Mouse (Mus musculus) large intestine, adult 2 months (tissue): ENCODE results near the gene Tapt1. TPM values are rescaled to one million over a fixed set of nuclear protein-coding genes. Genes with fewer than 3 reads are reported as not detected.
"Not testable (repeated sequence)": the region's sequence is repeated elsewhere in the genome, so short reads cannot be mapped to it uniquely, and the experiment has no call there.

Experiments
- DNase-seq: peaks from one replicate; pipeline ENCODE4 v3.0.0-alpha.2; 2012; ENCODE audit warnings: low read depth, low spot score
- WGBS: fragments of 180-500 bp; shearing (Covaris S2); methylation state at CpG from one replicate; pipeline ENCODE4 v1.1.7; 2018; 5-methylcytosine and 5-hydroxymethylcytosine counted together
- polyA plus RNA-seq: library from polyadenylated mRNA; depleted of rRNA; stranded (reverse); fragments of >200 nt; gene quantifications from 2 replicates; pipeline ENCODE4 v1.2.3, GENCODE M21; 2012; rRNA removed

Tapt1 gene
- polyA plus RNA-seq, 1 experiment = 15.6 TPM

DNA sequence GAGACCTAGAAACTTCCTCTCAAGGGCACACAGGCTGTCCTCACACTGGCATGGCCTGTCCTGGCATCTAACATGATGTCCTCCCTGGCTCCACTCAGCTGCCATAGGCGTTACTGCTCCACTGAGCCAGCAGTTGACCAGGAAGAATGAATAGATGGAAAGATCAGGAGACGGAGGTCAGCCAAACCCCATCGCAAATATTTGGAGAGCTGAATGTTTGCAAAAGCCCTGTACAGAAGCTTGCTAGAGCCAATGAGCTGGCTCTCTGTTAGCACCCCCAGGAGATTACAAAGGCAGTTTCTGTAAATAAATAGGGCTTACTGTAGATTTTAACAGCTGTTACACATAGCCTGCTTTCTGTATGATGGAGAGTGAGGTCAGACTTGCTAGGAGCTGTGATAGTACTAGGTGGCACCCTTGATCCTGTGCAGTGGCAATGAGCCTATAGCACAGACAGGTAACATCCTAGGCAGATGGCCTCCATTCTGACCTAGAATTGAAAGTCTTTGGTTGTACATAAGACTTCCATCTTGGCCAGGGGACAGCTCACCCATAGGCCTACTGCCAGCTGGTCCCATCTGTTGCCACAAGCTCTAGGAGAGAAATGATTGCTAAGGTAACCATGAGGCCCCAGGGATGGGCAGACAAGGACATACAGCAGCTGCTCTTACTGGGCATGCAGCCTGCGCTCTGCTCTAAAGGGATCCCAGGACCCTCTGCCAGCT is 74.9 kb downstream of the Tapt1 start:
- no peak for DNase-seq
- WGBS = 22% methylated on average over 4 of the region's 4 CpGs

DNA sequence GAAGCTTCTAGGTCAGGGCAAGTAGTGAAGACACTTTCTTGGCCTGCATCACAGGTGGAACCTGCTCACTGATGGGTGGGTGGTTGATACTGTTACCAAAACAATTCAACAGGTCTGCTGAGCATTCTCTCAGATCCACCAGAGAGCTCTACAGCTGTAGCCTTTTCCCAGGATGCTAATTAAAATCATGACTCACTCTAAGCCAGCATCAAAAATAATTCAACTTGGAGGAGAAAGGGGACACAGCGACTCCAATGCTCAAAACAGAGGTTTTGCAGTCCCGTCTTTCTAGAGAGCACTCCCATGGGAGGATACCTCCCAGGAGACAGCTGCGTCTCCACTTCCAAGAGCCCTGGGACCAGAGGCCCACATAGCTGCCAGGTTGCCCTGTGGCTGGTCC is 78.7 kb downstream of the Tapt1 start:
- DNase-seq = no peak
- 78% methylated on average over 3 of the region's 3 CpGs for WGBS

DNA sequence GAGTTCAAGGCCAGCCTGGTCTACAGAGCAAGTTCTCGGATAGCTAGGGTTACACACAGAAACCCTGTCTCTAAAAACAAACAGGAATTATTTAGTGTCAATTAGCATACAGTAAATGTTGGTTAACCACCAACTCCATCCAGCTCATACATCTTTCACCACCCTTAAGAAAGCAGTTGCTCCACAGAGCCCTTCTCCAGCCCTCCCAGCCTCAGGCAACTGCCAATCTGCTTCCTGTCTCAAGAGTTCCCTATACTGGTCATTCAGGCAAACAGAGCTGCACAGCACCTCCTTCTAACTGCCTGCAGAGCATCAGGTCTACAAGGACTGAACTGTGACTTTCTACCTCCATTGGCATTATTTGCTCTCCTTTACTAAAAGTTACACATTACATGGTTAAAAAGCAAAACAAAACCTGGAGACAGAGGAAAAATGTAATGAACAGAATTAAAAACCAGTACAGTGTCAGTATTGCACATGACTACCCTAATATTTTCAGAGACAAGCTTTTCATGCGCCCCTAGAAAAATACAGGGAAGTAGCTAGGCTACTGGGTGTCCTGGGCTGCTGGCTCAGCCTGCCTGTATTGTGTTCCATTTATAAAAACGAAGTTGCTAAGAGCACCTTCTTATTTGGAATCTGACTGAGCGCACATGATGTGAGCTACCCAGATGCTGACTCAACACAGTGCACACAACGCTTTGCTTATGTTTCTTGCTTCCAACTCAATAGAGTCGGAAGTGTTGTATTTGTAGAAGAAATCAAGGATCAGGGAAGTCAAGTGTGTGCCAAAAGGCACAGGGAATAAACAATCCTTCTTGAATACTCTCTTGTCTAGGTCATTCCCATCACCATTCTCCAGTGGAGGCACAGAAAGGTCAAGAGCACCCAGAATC is 79.7 kb downstream of the Tapt1 start:
- 49% methylated on average over 6 of the region's 6 CpGs for WGBS
- no peak for DNase-seq

DNA sequence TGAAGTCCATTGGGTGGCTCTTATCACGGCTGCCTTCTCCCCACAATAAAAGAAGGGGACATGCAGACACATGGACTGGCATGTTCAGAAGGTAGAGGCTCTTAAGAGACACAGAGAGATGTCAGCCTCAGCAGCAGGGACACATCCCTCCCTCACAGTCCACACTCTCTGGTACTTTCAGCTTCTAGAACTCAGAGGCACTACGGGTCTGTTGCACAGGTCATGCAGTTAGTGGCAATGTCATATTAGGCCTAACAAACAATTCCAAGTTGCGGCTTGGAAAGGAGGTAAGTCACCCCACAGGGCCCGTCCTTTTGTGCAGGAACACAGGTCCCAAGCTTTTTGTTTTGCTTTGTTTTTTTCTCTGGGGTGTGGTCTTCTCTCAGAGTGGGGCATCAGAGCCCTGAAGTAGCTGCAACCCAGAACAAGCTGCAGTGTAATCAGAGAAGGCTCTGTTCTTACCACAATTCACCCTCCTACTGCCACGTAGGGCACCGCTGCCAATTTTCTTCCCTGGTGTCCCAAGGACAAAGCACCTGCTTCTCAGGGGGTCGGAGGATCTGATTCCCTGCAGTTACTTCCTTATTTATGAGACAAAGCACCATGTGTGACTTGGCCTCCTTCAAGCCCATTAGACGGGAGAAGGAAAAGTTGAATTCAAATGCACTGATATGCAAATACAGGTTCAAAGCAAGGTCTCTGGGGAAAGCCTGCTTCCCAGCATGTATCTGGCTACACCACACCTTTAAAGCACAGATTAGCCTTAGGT is 82.8 kb downstream of the Tapt1 start:
- 36% methylated on average over 8 of the region's 8 CpGs for WGBS
- no peak for DNase-seq

DNA sequence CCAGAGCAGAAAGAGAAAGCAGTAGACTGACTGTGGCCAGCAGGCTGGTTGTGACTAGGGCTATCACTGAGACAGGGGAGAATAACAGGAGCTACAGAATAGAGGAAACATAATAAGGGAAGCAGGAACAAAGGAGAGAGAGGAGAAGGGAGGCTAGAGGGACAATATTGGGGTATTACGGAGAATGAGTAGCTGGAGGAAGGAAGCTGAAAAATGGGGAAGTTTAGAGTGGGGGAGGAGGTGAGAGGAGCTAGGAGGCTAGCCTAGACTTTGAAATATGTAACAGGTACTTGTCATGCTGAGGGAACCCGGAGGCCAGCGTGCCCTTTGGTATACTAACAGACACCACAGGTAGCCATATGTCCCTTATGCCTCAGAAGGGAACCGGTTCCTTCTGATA is 98.9 kb downstream of the Tapt1 start:
- 76% methylated on average over 4 of the region's 4 CpGs for WGBS

DNA sequence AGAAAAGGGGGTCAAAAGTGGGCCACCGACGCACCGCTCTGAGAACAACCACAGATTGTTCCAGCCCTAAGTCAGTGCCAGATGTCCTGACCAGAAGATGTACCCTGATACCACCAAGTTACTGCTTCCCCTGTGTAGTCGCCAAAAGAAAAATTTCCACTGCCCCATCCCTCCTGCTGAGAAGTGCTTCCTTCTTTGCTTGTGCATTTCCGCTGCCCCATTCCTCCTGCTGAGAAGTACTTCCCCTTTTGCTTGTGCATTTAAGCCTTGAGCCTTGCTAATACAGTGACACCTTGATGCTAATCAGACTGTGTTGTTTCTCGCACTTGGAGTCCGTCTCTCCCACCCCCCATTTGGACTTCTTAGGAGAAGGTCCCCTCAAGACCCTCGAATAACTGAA is 99.9 kb downstream of the Tapt1 start:
- WGBS = 97% methylated on average over 8 of the region's 8 CpGs
- DNase-seq = not testable (repeated sequence)

More for the DNA sequence above, 98.9 kb downstream of the Tapt1 start:
- DNase-seq = no peak

Other genes with a start within 250 kb of the Tapt1 start
- gene Fgfbp1, start 244.8 kb downstream of the Tapt1 start, polyA plus RNA-seq = 49.3 and 75.7 TPM in 2 replicates
- 20.4 and 23.0 TPM in 2 replicates for gene Prom1, start 124.6 kb downstream of the Tapt1 start, polyA plus RNA-seq